Mouse (Mus musculus): ENCODE data around the gene Zfp318.

Gene Zfp318

DNA sequence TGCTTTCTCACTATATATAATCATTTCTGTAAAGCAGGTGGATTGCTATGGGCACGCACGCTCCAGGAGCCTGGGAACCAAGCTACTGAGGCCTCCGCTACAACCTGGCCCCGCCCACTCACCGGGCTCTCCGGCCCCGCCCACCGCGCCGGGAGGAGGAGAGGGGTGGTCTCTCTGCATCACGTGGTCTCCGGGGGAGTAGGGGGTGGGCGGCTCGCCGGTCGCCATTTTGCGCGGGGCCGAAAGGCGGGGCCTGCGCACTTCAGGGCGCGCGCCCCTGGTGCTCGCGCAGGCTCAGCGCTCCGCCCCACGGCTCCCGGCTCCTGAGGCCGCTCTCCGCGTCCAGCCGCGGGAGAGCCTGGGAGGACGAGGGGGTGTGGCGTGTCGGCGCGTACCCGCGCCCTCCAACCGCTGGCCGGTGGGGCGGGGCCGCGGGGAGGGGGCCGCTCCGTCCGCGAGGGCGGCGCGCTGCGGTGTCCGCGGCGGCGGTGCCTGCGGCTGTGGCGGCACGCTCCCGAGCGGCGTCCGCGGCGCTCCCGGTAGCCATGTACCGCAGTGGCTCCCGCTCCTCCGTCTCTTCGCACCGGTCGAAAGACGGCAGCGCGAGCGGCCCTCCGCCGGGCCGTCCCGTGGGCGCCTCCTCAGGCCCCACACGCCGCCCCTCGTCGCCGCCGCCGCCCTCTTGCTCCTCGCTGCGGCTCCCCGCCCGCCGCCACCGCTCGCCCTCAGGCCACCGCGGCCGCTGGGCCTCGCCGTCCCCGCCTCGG is at the start of gene Zfp318:
Gene Zfp318 (plus strand): TSS at position 438 of the 767 bp plus-strand sequence.
- peak; percentile 94 to 98 for DNase-seq

DNA sequence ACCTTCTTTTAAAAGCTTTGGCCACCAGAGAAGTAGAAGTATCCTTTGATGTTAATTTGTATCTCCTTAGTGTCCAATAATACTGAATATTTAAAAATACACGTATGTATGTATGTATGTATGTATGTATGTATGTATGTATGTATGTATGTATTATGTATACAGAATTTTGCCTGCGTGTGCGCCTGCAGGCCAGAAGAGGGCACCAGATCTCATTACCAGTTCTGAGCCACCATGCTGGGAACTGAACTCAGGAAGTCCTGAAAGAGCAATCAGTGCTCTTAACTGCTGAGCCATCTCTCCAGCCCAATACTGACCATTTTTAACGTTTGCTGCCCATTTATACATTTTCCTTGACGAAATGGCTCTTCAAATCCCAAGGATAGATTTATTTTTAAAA is 47.1 kb upstream of the Zfp318 start:
- DNase-seq: no peak

DNA sequence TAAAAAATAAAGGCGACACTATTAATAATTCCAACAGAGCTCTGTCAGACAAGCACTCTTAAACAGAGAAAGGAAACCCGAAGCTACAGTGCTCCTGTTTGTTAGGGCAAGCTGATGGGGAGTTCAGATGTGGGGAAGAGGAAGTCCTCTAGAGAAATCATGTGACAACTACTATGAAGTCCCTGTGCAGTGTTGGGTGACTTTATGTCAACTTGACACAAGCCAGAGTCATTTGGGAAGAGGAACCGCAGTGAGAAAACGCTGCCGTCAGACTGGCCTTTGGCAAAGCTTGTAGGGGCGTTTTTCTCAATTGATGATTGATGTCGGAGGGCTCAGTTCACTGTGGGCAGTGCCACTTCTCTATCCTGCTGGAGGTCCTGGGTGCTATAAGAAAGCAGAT is 42.3 kb upstream of the Zfp318 start:
- DNase-seq: no peak

DNA sequence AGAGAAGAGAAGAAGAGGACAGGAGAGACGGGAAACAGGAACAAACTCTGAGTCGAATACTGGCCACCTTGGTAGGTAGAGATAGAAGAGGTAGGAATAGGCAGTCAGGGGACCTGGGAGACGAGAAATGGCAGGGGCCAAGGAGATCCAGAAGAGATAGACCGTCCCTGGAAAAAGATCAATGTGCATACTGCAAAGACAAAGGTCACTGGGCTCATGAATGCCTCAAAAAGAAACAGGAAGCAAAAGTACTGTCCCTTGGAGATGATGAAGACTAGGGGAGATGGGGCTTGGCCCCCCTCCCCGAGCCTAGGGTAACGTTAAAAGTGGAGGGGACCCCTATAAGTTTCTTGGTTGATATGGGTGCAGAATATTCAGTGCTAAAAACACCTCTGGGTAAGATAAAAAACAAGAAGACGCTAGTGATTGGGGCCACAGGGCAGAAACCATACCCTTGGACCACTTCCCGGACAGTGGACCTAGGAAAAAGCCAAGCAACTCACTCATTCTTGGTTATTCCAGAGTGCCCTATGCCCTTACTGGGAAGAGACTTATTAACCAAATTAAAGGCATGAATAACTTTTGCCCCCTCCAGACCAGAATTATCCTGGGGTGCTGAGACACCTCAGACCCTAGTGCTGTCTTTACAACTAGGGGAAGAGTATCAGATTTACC is 32.4 kb upstream of the Zfp318 start:
- DNase-seq: no peak

DNA sequence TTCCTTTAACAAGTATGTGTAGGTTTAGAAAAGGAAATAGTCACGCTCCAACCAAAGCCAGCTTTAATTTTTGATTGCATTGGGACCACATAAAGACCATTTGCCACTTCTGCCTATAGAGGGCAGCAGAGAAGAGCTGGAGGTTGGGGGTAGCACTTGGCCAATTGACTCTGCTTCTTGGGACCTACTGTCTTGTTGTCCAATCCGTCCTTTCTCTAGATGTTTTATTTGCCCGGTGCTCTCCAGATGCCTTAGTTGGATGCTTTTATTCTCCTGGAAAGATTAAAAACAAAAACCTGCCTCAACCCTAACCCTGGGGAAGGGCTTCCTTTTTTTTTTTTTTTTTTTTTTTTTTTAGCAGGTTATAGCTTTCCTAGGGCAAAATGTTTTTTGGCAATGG is 11.7 kb upstream of the Zfp318 start:
- DNase-seq: peak in 1 of 2 experiments; percentile 52

- DNase-seq: no peak
Observed at GRCm38 (mm10) chr17:46378564-46378963, 5.0 kb upstream of the Zfp318 start.

DNA sequence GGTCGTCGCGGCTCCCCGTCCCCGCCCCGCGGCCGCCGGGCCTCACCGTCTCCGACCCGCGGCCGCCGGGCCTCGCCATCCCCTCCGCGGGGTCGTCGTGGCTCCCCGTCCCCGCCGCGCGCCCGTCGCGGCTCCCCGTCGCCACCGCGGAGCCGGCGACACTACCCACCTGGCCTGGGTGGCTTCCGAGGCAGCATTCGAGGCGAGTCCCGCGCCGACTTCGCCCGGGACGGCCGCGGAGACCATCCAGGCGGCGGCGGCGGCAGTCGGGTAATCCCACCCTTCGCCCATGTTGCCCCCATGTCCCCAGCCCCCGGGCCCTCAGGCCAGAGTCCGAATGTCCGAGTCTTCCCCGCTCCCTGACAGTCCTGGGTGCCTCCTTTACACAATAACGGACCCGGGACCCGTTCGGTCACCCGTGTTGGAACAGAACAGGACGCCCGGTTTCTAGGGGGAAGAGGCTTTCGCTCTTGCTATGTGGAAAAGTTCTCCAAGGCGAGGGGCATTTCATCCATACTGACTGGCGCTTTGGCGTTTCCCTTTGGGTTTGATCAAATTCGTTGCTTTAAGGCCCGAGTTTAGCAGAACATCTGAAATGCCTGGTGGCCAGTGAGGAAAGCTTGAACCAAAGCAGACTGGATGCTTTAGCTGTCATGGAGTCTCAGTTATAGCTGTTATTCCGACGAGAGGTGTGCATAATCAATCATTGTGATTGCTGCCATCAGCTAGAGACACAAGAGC is 700 bp downstream of the Zfp318 start:
- peak in 1 of 2 experiments; percentile 47 for DNase-seq

- no peak for DNase-seq
Observed at GRCm38 (mm10) chr17:46388200-46388599, 4.7 kb downstream of the Zfp318 start.

DNA sequence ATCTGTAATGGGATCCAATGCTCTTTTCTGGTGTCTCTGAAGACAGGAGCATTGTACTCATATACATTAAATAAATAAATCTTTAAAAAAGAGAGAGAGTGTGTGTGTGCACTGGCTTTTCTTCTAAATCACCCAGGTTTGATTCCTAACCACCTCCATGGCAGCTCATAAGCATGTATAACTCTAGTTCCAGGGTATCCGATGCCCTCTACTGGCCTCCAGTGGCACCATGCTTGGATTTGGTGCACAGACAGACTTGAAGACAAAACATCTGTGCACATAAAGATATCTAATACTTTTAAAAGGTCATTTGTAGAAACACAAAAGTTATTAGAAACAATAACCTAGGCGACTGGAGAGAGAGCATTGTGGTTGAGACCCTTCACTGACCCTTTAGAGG is 9.5 kb downstream of the Zfp318 start:
- DNase-seq: peak; percentile 19 to 45

GRCm38 (mm10) chr17:46394631-46395030 is 11.1 kb downstream of the Zfp318 start:
- no peak for DNase-seq

- DNase-seq: peak in 1 of 2 experiments; percentile 18
Observed at GRCm38 (mm10) chr17:46408478-46408877, 24.9 kb downstream of the Zfp318 start.

DNA sequence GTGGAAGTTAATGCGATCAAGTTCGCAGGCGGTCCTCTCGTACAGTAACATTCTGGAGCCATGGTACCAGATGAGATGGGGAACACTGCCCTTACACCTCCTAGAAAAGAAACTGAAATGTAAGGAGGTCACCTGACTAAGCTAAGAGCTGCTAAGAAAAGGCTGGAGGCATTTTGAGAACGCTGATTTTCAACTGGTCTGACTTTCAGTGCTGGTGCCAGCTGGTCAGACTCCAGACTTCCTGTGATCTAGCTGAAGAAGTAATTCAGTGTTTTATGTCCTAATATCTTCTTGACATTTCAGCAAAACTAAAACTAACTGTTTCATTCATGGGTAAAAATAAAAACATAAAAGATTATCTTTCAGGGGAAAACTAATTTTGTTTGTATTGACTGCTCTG is 35.1 kb downstream of the Zfp318 start:
- peak in 1 of 2 experiments; percentile 32 for DNase-seq

GRCm38 (mm10) chr17:46419717-46420116 is 36.2 kb downstream of the Zfp318 start:
- no peak for DNase-seq

DNA sequence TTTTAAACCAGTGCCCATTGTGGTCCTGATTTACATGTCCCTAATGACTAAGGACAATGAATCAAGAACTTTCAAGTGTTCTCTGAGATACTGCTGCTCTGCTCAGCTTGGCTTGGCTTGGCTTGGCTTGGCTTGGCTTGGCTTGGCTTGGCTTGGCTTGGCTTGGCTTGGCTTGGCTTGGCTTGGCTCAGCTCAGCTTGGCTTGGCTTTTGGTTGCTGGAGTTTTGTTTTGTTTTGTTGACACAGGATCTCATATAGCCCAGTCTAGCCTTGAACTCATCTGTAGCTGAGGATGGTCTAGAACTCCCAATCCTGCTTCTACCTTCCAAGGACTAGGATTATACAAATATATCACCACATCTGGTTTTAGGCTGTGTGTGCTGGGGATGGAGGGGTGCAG is 43.0 kb downstream of the Zfp318 start:
- peak in 1 of 2 experiments; percentile 50 for DNase-seq

GRCm38 (mm10) chr17:46428761-46429414 is 45.4 kb downstream of the Zfp318 start, which contains the start of gene Crip3:
Crip3 (plus strand) TSS chr17:46428926.
- DNase-seq: no peak

DNA sequence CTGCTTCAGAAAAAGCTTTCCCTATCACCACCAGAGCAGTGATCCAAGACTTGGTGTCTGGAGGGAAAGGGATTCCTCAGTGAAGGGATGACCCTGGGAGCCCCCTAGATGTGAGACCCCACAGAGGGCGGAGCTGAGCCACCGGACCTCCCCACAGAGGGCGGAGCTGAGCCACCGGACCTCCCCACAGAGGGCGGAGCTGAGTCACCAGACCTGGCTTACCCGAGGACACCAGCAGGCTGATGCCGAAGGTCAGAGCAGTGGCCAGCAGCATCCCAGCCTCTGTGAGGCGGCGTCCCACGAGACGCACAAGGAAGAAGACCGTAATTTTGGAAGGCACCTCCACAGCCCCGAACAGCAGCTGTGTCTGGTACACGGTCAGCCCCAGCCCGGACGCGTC is 50.1 kb downstream of the Zfp318 start:
- DNase-seq: peak in 1 of 2 experiments; percentile 42

DNA sequence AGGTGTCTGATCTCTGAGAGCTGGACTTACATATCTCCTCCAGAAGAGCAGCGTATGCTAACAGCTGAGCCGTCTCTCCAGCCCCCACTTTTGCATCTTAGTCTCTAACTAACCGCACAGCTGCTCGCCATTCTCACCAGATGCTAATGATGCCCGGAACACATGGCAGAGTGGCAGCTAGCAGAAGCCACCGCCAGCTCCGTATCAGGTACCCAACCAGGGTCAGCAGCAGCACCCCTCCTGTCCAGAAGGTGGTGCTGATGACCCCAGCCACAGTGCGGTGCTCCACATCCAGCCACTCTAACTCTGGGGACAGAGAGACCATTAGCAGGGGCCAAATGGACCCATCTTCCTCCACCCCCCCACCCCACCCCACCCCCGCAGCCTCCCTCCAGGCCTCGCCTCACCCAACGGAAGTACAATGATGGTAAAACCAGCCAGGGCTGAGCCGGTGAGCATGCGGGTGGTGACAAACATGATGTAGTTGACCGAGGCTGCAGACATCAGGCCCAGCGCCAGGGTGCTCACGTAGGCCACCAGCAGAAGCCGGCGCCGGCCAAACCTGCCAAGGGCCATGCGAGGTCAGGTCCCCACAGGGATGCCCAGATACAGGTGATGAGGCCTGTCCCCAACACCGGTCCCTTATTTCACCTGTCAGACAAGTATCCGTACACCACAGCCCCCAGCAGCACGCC is 53.3 kb downstream of the Zfp318 start:
- DNase-seq: peak; percentile 68 to 79

DNA sequence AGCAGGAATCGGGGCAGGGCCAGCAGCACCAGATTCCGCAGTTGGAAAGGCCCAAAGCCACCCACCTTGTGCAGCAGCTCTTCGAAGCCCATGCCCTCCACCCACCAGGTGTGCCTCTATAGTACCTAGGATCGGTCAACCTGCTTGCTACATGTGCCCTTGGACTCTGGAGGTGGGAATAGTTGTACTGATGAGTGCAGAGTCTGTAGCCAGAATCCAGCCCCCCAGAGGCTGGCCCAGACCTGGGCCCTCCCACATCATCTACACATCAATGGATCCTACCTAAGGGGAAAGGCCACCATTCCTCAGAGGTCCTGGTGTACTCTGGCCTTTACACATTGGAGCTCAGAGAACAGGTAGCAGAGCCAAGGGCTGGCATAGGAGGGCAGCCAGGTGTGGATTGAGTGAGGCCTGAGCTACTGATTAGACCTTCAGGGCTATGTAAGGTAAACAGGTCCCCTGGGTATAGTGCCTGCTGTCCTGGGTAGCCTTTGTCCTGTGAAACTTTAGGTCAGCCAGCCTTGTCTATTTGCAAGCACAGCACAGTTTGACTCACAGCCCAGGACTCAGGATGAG is 54.9 kb downstream of the Zfp318 start, which contains the start of gene Slc22a7:
Gene Slc22a7 (minus strand): TSS at position 160 of the 576 bp plus-strand sequence.
- DNase-seq: no peak

- DNase-seq: no peak
Observed at GRCm38 (mm10) chr17:46439176-46439575, 55.6 kb downstream of the Zfp318 start.

- DNase-seq: no peak
Observed at GRCm38 (mm10) chr17:46444839-46445579, 61.5 kb downstream of the Zfp318 start.

DNA sequence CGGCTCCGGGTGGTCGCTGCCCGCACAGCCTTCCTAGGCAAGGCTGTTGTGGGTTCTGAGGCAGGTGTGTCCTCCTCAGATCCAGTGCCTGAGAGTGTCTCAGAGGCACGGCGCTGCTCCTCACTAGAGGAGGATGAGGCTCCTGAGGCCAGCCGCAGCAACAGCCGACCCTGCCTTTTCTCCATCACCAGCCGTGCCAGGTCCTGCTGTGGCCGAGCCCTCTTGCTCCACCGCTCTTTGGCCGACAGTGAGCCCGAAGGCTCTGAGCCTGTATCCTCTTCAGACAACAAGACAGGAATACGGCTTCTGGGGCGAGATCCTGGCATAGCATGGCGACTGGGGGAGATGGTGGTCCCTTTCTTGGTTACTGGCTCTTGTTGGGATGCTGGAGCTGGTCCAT is 62.7 kb downstream of the Zfp318 start:
- no peak for DNase-seq
